Mouse (Mus musculus) layer of hippocampus, adult 2 months (tissue): ENCODE data around the gene 2310011J03Rik. TPM values are rescaled to one million over a fixed set of nuclear protein-coding genes. Genes with fewer than 3 reads are reported as not detected.
"Not testable (repeated sequence)": the region's sequence is repeated elsewhere in the genome, so short reads cannot be mapped to it uniquely, and the experiment has no call there.

Experiments
- DNase-seq, 2 experiments: peaks; one replicate each; pipeline ENCODE4 v3.0.0; 2022; ENCODE audit warnings: low spot score in 2 of 2
- H3K27ac ChIP-seq: fragments of 200-600 bp; 2 replicates; pipeline ENCODE4 v1.8.1; 2022
- H3K4me3 ChIP-seq: fragments of 200-600 bp; 2 replicates; pipeline ENCODE4 v1.8.1; 2022; ENCODE audit warnings: mild to moderate bottlenecking
- CTCF ChIP-seq: fragments of 200-600 bp; conservative IDR thresholded peaks from 2 replicates; pipeline ENCODE4 v1.8.1; 2022; ENCODE audit warnings: antibody characterized with exemption, mild to moderate bottlenecking, moderate library complexity
- total RNA-seq, 2 experiments: library from RNA; stranded (reverse); gene quantifications; 2 replicates each; pipeline ENCODE4 v1.2.3; 2021

Gene 2310011J03Rik
- total RNA-seq, 2 experiments from 2014 or later: 23.5 to 25.7 TPM

- no peak overlapping the region for H3K27ac ChIP-seq
- no peak for TF ChIP-seq CTCF
- no peak overlapping the region for H3K4me3 ChIP-seq
- no peak for DNase-seq
Observed at GRCm38 (mm10) chr10:80348981-80349380, 28.6 kb upstream of the 2310011J03Rik start.

GRCm38 (mm10) chr10:80348244-80348781 is 28.0 kb upstream of the 2310011J03Rik start, which contains the start of gene Adamtsl5:
TSS of gene Adamtsl5 (minus strand) at chr10:80348412.
- H3K27ac ChIP-seq: 0 out of 2 replicates have a peak within 1 kb of the TSS, but pooled peaks have one; percentile 14

GRCm38 (mm10) chr10:80347514-80347967 is 27.2 kb upstream of the 2310011J03Rik start:
- H3K27ac ChIP-seq: 0 out of 2 replicates have a peak overlapping the region, but pooled peaks have one; percentile 14
- DNase-seq: no peak
- TF ChIP-seq CTCF: no peak
- peak overlapping the region; percentile 47; the same call in 1 of the 2 replicates for H3K4me3 ChIP-seq

More at GRCm38 (mm10) chr10:80348244-80348781, 28.0 kb upstream of the 2310011J03Rik start, which contains the start of gene Adamtsl5:
- TF ChIP-seq CTCF: peak; percentile 82
- DNase-seq: no peak
- peak within 1 kb of the TSS; percentile 47 for H3K4me3 ChIP-seq

- not testable (repeated sequence) for DNase-seq, H3K4me3 ChIP-seq, H3K27ac ChIP-seq
Observed at GRCm38 (mm10) chr10:80345929-80346328, 25.6 kb upstream of the 2310011J03Rik start.

GRCm38 (mm10) chr10:80345122-80345521 is 24.8 kb upstream of the 2310011J03Rik start:
- no peak for DNase-seq
- no peak for TF ChIP-seq CTCF
- H3K4me3 ChIP-seq: no peak overlapping the region
- peak overlapping the region; percentile 82 for H3K27ac ChIP-seq

- no peak for TF ChIP-seq CTCF
- peak overlapping the region; percentile 82 for H3K27ac ChIP-seq
- peak in 1 of 2 experiments; percentile 42 for DNase-seq
- H3K4me3 ChIP-seq: peak overlapping the region; percentile 44
Observed at GRCm38 (mm10) chr10:80344131-80344661, 23.9 kb upstream of the 2310011J03Rik start.

GRCm38 (mm10) chr10:80343425-80343895 is 23.1 kb upstream of the 2310011J03Rik start:
- DNase-seq: no peak
- H3K4me3 ChIP-seq: peak overlapping the region; percentile 44
- no peak for TF ChIP-seq CTCF
- peak overlapping the region; percentile 82 for H3K27ac ChIP-seq

- TF ChIP-seq CTCF: no peak
- Histone ChIP-seq H3K27ac (peak overlapping the region; percentile 82), H3K4me3 (peak overlapping the region; percentile 44)
- peak in 1 of 2 experiments; percentile 48 for DNase-seq
Observed at GRCm38 (mm10) chr10:80342749-80343424, 22.6 kb upstream of the 2310011J03Rik start.

- Histone ChIP-seq H3K27ac (no peak overlapping the region), H3K4me3 (peak overlapping the region; percentile 44; the same call in 1 of the 2 replicates)
- DNase-seq: no peak
- TF ChIP-seq CTCF: no peak
Observed at GRCm38 (mm10) chr10:80342305-80342748, 22.0 kb upstream of the 2310011J03Rik start.

GRCm38 (mm10) chr10:80341491-80342304 is 21.4 kb upstream of the 2310011J03Rik start:
- H3K4me3 ChIP-seq: peak overlapping the region; percentile 44; the same call in 1 of the 2 replicates
- DNase-seq: no peak
- no peak overlapping the region for H3K27ac ChIP-seq
- no peak for TF ChIP-seq CTCF

- DNase-seq: no peak
- Histone ChIP-seq H3K4me3 (no peak overlapping the region), H3K27ac (no peak overlapping the region)
- TF ChIP-seq CTCF: no peak
Observed at GRCm38 (mm10) chr10:80341026-80341425, 20.7 kb upstream of the 2310011J03Rik start.
